Mouse (Mus musculus) ES-CJ7 (cell line): ENCODE measurements around the gene Tssk3.
A peak's percentile ranks its signal among the peaks of the same experiment; 100 is the strongest.
"Not testable (repeated sequence)": the region's sequence is repeated elsewhere in the genome, so short reads cannot be mapped to it uniquely, and the experiment has no call there.

ENCODE experiments used
- DNase-seq: peaks from one replicate; pipeline ENCODE4 v3.0.0; 2011; ENCODE audit warnings: low read depth, low spot score

Gene Tssk3

GRCm38 (mm10) chr4:129500607-129501566, 10.1 kb upstream of the Tssk3 start:
- peak; percentile 93 for DNase-seq

- DNase-seq = no peak
Observed at GRCm38 (mm10) chr4:129500017-129500416, 9.2 kb upstream of the Tssk3 start.

- DNase-seq = peak; percentile 33
Observed at GRCm38 (mm10) chr4:129498941-129499340, 8.1 kb upstream of the Tssk3 start.

GRCm38 (mm10) chr4:129496631-129497030, 5.8 kb upstream of the Tssk3 start:
- DNase-seq = no peak

- DNase-seq = peak; percentile 87
Observed at GRCm38 (mm10) chr4:129495672-129496562, 5.1 kb upstream of the Tssk3 start.

- peak; percentile 54 for DNase-seq
Observed at GRCm38 (mm10) chr4:129494681-129495080, 3.9 kb upstream of the Tssk3 start.

GRCm38 (mm10) chr4:129481090-129481489, 9.7 kb downstream of the Tssk3 start:
- DNase-seq = no peak

GRCm38 (mm10) chr4:129479863-129480262, 11.0 kb downstream of the Tssk3 start:
- no peak for DNase-seq

GRCm38 (mm10) chr4:129476047-129476446, 14.8 kb downstream of the Tssk3 start:
- DNase-seq = no peak

GRCm38 (mm10) chr4:129464286-129464815, 26.5 kb downstream of the Tssk3 start:
- peak; percentile 35 for DNase-seq

GRCm38 (mm10) chr4:129463097-129464059, 27.4 kb downstream of the Tssk3 start:
- DNase-seq = no peak

GRCm38 (mm10) chr4:129462118-129462517, 28.7 kb downstream of the Tssk3 start:
- no peak for DNase-seq

GRCm38 (mm10) chr4:129461183-129461960, 29.4 kb downstream of the Tssk3 start, which contains the start of gene Bsdc1:
Gene Bsdc1, plus strand, starts transcription at chr4:129461581.
- DNase-seq = peak; percentile 100

GRCm38 (mm10) chr4:129460827-129461182, 30.0 kb downstream of the Tssk3 start:
- peak; percentile 69 for DNase-seq

GRCm38 (mm10) chr4:129459726-129460125, 31.1 kb downstream of the Tssk3 start:
- DNase-seq = no peak

GRCm38 (mm10) chr4:129457311-129457710, 33.5 kb downstream of the Tssk3 start:
- not testable (repeated sequence) for DNase-seq

- DNase-seq = no peak
Observed at GRCm38 (mm10) chr4:129456126-129456525, 34.7 kb downstream of the Tssk3 start.

- DNase-seq = peak; percentile 93
Observed at GRCm38 (mm10) chr4:129455265-129455664, 35.6 kb downstream of the Tssk3 start.

- peak; percentile 41 for DNase-seq
Observed at GRCm38 (mm10) chr4:129451471-129452169, 39.2 kb downstream of the Tssk3 start.
